Mouse (Mus musculus): ENCODE measurements around the gene Fbxl5. TPM values are rescaled to one million over a fixed set of nuclear protein-coding genes. Genes with fewer than 3 reads are reported as not detected.

Fbxl5 gene
- polyA plus RNA-seq, 1 experiment from 2014 or later, result 61.0 TPM

- no peaks in the 10 kb centered on the region for H3K4me1 ChIP-seq (replicated peaks; ENCODE audit: insufficient read depth, low read length)
- H3K27me3 ChIP-seq (ENCODE audit: insufficient read depth, low read length), result no peaks in the 10 kb centered on the region
- 36% methylated on average over 11 of the region's 11 CpGs for WGBS
- H3K4me2 ChIP-seq (ENCODE audit: low read length), result peak overlapping the region; percentile 14
- no peak overlapping the region for H3K27ac ChIP-seq
- peak; percentile 58; the same call in 1 of the 2 replicates for ATAC-seq (replicated peaks; ENCODE audit: low FRiP score, low read depth)
- DNase-seq (ENCODE audit: low spot score), result peak; percentile 91
- H3K9me3 ChIP-seq (replicated peaks; ENCODE audit: low read length), result no peaks in the 10 kb centered on the region
- H3K4me3 ChIP-seq (replicated peaks; ENCODE audit: low read depth, low read length), result no peak overlapping the region
- no peaks in the 10 kb centered on the region for H3K36me3 ChIP-seq (ENCODE audit: insufficient read depth, low read length)
- no peak overlapping the region for H3K9ac ChIP-seq (ENCODE audit: low read depth, low read length)
- TF ChIP-seq CTCF (IDR thresholded peaks at IDR 0.05; ENCODE audit: low read depth), result peak; percentile 96
Measured at GRCm38 (mm10) chr5:43841144-43842010, 19.9 kb upstream of the Fbxl5 start.

GRCm38 (mm10) chr5:43837372-43837771 is 15.9 kb upstream of the Fbxl5 start:
- Histone ChIP-seq H3K9ac (ENCODE audit: low read depth, low read length) (no peak overlapping the region), H3K4me3 (replicated peaks; ENCODE audit: low read depth, low read length) (no peak overlapping the region), H3K27me3 (ENCODE audit: insufficient read depth, low read length) (no peaks in the 10 kb centered on the region), H3K27ac (no peak overlapping the region), H3K9me3 (replicated peaks; ENCODE audit: low read length) (no peaks in the 10 kb centered on the region), H3K4me2 (ENCODE audit: low read length) (no peak overlapping the region), H3K36me3 (ENCODE audit: insufficient read depth, low read length) (no peaks in the 10 kb centered on the region), H3K4me1 (replicated peaks; ENCODE audit: insufficient read depth, low read length) (no peaks in the 10 kb centered on the region)
- no peak for ATAC-seq (replicated peaks; ENCODE audit: low FRiP score, low read depth)
- peak; percentile 65 for TF ChIP-seq CTCF (IDR thresholded peaks at IDR 0.05; ENCODE audit: low read depth)
- peak; percentile 53 for DNase-seq (ENCODE audit: low spot score)
- WGBS, result 52% methylated on average over 5 of the region's 5 CpGs

GRCm38 (mm10) chr5:43836590-43836989 is 15.2 kb upstream of the Fbxl5 start:
- no peak for ATAC-seq (replicated peaks; ENCODE audit: low FRiP score, low read depth)
- no peak overlapping the region for H3K9ac ChIP-seq (ENCODE audit: low read depth, low read length)
- no peak overlapping the region for H3K27ac ChIP-seq
- DNase-seq (ENCODE audit: low spot score), result no peak
- no peak; the same call in 1 of the 2 replicates for TF ChIP-seq CTCF (IDR thresholded peaks at IDR 0.05; ENCODE audit: low read depth)
- no peak overlapping the region for H3K4me2 ChIP-seq (ENCODE audit: low read length)
- H3K9me3 ChIP-seq (replicated peaks; ENCODE audit: low read length), result no peaks in the 10 kb centered on the region
- 89% methylated on average over 7 of the region's 7 CpGs for WGBS
- no peaks in the 10 kb centered on the region for H3K4me1 ChIP-seq (replicated peaks; ENCODE audit: insufficient read depth, low read length)
- H3K36me3 ChIP-seq (ENCODE audit: insufficient read depth, low read length), result no peaks in the 10 kb centered on the region
- H3K27me3 ChIP-seq (ENCODE audit: insufficient read depth, low read length), result no peaks in the 10 kb centered on the region
- H3K4me3 ChIP-seq (replicated peaks; ENCODE audit: low read depth, low read length), result no peak overlapping the region

GRCm38 (mm10) chr5:43827366-43827765 is 5.9 kb upstream of the Fbxl5 start:
- DNase-seq (ENCODE audit: low spot score) (no peak), ATAC-seq (replicated peaks; ENCODE audit: low FRiP score, low read depth) (no peak)
- no peaks in the 10 kb centered on the region for H3K36me3 ChIP-seq (ENCODE audit: insufficient read depth, low read length)
- no peak overlapping the region for H3K4me3 ChIP-seq (replicated peaks; ENCODE audit: low read depth, low read length)
- no peak overlapping the region for H3K4me2 ChIP-seq (ENCODE audit: low read length)
- H3K27ac ChIP-seq, result no peak overlapping the region
- H3K4me1 ChIP-seq (replicated peaks; ENCODE audit: insufficient read depth, low read length), result no peaks in the 10 kb centered on the region
- no peaks in the 10 kb centered on the region for H3K27me3 ChIP-seq (ENCODE audit: insufficient read depth, low read length)
- no peak for TF ChIP-seq CTCF (IDR thresholded peaks at IDR 0.05; ENCODE audit: low read depth)
- H3K9me3 ChIP-seq (replicated peaks; ENCODE audit: low read length), result no peaks in the 10 kb centered on the region
- no peak overlapping the region for H3K9ac ChIP-seq (ENCODE audit: low read depth, low read length)
- WGBS, result 42% methylated on average over 9 of the region's 9 CpGs

GRCm38 (mm10) chr5:43826883-43827282 is 5.4 kb upstream of the Fbxl5 start:
- no peak for TF ChIP-seq CTCF (IDR thresholded peaks at IDR 0.05; ENCODE audit: low read depth)
- ATAC-seq (replicated peaks; ENCODE audit: low FRiP score, low read depth), result no peak
- H3K9me3 ChIP-seq (replicated peaks; ENCODE audit: low read length), result no peaks in the 10 kb centered on the region
- H3K4me1 ChIP-seq (replicated peaks; ENCODE audit: insufficient read depth, low read length), result no peaks in the 10 kb centered on the region
- no peak for DNase-seq (ENCODE audit: low spot score)
- H3K27ac ChIP-seq, result no peak overlapping the region
- H3K27me3 ChIP-seq (ENCODE audit: insufficient read depth, low read length), result no peaks in the 10 kb centered on the region
- no peak overlapping the region for H3K4me3 ChIP-seq (replicated peaks; ENCODE audit: low read depth, low read length)
- no peaks in the 10 kb centered on the region for H3K36me3 ChIP-seq (ENCODE audit: insufficient read depth, low read length)
- H3K4me2 ChIP-seq (ENCODE audit: low read length), result no peak overlapping the region
- 84% methylated on average over 2 of the region's 2 CpGs for WGBS
- no peak overlapping the region for H3K9ac ChIP-seq (ENCODE audit: low read depth, low read length)

GRCm38 (mm10) chr5:43824580-43824979 is 3.1 kb upstream of the Fbxl5 start:
- Histone ChIP-seq H3K27ac (no peak overlapping the region), H3K4me3 (replicated peaks; ENCODE audit: low read depth, low read length) (no peak overlapping the region), H3K4me2 (ENCODE audit: low read length) (no peak overlapping the region), H3K9me3 (replicated peaks; ENCODE audit: low read length) (no peaks in the 10 kb centered on the region), H3K36me3 (ENCODE audit: insufficient read depth, low read length) (no peaks in the 10 kb centered on the region), H3K9ac (ENCODE audit: low read depth, low read length) (no peak overlapping the region), H3K27me3 (ENCODE audit: insufficient read depth, low read length) (no peaks in the 10 kb centered on the region), H3K4me1 (replicated peaks; ENCODE audit: insufficient read depth, low read length) (no peaks in the 10 kb centered on the region)
- ATAC-seq (replicated peaks; ENCODE audit: low FRiP score, low read depth), result no peak
- DNase-seq (ENCODE audit: low spot score), result no peak
- TF ChIP-seq CTCF (IDR thresholded peaks at IDR 0.05; ENCODE audit: low read depth), result no peak
- WGBS, result 59% methylated on average over 3 of the region's 3 CpGs

All from kidney, postnatal 0 days (tissue).